Mouse (Mus musculus) layer of hippocampus, adult 11-12 months (tissue): ENCODE data around the gene Dnase1l3.
A peak's percentile ranks its signal among the peaks of the same experiment; 100 is the strongest.

Source experiments
- DNase-seq: peaks from one replicate; pipeline ENCODE4 v3.0.0; 2022; ENCODE audit warnings: low spot score

The Dnase1l3 gene

GRCm38 (mm10) chr14:7937052-7937630 is 57.2 kb downstream of the Dnase1l3 start:
- DNase-seq: peak; percentile 26

GRCm38 (mm10) chr14:7934166-7934565 is 60.2 kb downstream of the Dnase1l3 start:
- DNase-seq: no peak

GRCm38 (mm10) chr14:7932151-7932550 is 62.2 kb downstream of the Dnase1l3 start:
- DNase-seq: no peak

GRCm38 (mm10) chr14:7929029-7929428 is 65.3 kb downstream of the Dnase1l3 start:
- DNase-seq: no peak

GRCm38 (mm10) chr14:7928362-7928761 is 66.0 kb downstream of the Dnase1l3 start:
- no peak for DNase-seq

- no peak for DNase-seq
Observed at GRCm38 (mm10) chr14:7923635-7924034, 70.7 kb downstream of the Dnase1l3 start.

GRCm38 (mm10) chr14:7921459-7921858 is 72.9 kb downstream of the Dnase1l3 start:
- DNase-seq: no peak

- no peak for DNase-seq
Observed at GRCm38 (mm10) chr14:7919921-7920320, 74.5 kb downstream of the Dnase1l3 start.

- DNase-seq: no peak
Observed at GRCm38 (mm10) chr14:7919309-7919708, 75.1 kb downstream of the Dnase1l3 start.

- DNase-seq: no peak
Observed at GRCm38 (mm10) chr14:7918150-7918991, 76.0 kb downstream of the Dnase1l3 start.
